Mouse (Mus musculus) forebrain, embryonic 13.5 days (tissue): ENCODE measurements around the gene Plcl1. TPM values are rescaled to one million over a fixed set of nuclear protein-coding genes. Genes with fewer than 3 reads are reported as not detected.

Source experiments
- ATAC-seq: fragments of 200-750 bp; cut with Nextera tagmentation; 2 replicates; pipeline ENCODE4 v1.8.0; 2017
- H3K27ac ChIP-seq: fragments of 300-500 bp; sonication (generic); 2 replicates; pipeline ENCODE4 v1.5.1; 2015; ENCODE audit warnings: inconsistent platforms, mild to moderate bottlenecking, moderate library complexity
- H3K27me3 ChIP-seq: fragments of 300-500 bp; sonication (generic); 2 replicates; pipeline ENCODE4 v1.6.1; 2015; ENCODE audit warnings: mild to moderate bottlenecking, inconsistent platforms
- H3K36me3 ChIP-seq: fragments of 300-500 bp; sonication (generic); 2 replicates; pipeline ENCODE4 v1.6.1; 2015; ENCODE audit warnings: mild to moderate bottlenecking, inconsistent platforms; ENCODE audit not compliant: poor library complexity, severe bottlenecking
- H3K4me1 ChIP-seq: fragments of 300-500 bp; sonication (generic); 2 replicates; pipeline ENCODE4 v1.6.1; 2015; ENCODE audit warnings: inconsistent platforms
- H3K4me2 ChIP-seq: fragments of 300-500 bp; sonication (generic); 2 replicates; pipeline ENCODE4 v1.6.1; 2015; ENCODE audit warnings: inconsistent platforms, mild to moderate bottlenecking, moderate library complexity
- H3K4me3 ChIP-seq: fragments of 300-500 bp; sonication (generic); 2 replicates; pipeline ENCODE4 v1.5.1; 2015; ENCODE audit warnings: mild to moderate bottlenecking, inconsistent platforms
- H3K9ac ChIP-seq: fragments of 300-500 bp; sonication (generic); 2 replicates; pipeline ENCODE4 v1.6.1; 2015; ENCODE audit warnings: mild to moderate bottlenecking, inconsistent platforms
- H3K9me3 ChIP-seq: fragments of 300-500 bp; sonication (generic); replicated peaks from 2 replicates; pipeline ENCODE4 v1.6.1; 2016; ENCODE audit warnings: inconsistent platforms
- WGBS: fragments of 180-500 bp; shearing (Covaris S2); methylation state at CpG from one replicate; pipeline ENCODE4 v1.1.7; 2015; 5-methylcytosine and 5-hydroxymethylcytosine counted together
- polyA plus RNA-seq: library from polyadenylated mRNA; unstranded; fragments of >200 nt; fragmentation: Nextera tagmentation; extraction: Ambion mirVana; gene quantifications from 2 replicates; pipeline ENCODE4 v1.2.1, GENCODE M21; 2015

Plcl1 gene
- polyA plus RNA-seq, 1 experiment from 2014 or later: 4.4 TPM

DNA sequence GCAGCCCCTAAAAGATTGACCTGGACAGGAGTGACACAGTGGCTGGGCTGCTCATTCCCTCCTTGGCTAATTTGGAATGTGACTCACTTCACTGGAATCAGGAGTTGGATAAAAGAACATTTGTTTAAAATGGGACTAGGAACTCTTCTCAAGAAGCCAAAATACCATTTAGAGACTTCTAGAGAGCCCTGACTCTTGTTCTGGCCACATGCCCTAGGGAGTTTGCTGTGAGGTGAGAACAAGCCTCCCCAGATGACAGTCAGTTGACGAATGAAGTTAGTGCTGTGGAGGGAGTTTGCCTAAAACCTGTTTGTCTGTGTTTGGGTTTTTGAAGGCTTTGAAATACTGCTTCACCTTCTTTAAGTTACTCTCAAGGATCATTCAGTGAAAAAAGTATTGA is 128.1 kb downstream of the Plcl1 start:
- H3K27ac ChIP-seq: no peak overlapping the region
- H3K4me1 ChIP-seq: no peaks in the 10 kb centered on the region
- no peaks in the 10 kb centered on the region for H3K9me3 ChIP-seq
- H3K36me3 ChIP-seq: no peaks in the 10 kb centered on the region
- H3K4me3 ChIP-seq: no peak overlapping the region
- H3K9ac ChIP-seq: no peak overlapping the region
- H3K4me2 ChIP-seq: no peak overlapping the region
- no peaks in the 10 kb centered on the region for H3K27me3 ChIP-seq
- no peak for ATAC-seq
- 93% methylated on average over 1 of the region's 1 CpGs for WGBS

DNA sequence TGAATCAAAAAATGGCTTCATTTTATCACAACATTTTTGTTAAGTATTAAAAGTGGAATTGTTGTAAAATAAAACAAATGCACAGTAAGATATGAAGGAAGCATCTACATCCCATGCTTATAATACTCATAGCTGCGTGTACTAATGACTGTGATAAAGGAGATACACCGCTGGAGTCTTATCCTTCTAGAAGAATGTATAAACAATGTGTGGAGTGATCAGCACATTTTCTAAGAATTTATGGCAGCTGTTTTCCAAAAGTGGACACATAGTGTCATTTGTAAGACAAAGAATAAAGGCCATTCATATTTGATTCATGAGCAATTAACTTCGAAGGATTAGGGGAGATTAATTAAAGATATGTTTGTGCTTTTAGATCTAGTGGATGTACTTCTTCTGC is 148.7 kb downstream of the Plcl1 start:
- WGBS: 88% methylated on average over 3 of the region's 3 CpGs
- no peak overlapping the region for H3K9ac ChIP-seq

DNA sequence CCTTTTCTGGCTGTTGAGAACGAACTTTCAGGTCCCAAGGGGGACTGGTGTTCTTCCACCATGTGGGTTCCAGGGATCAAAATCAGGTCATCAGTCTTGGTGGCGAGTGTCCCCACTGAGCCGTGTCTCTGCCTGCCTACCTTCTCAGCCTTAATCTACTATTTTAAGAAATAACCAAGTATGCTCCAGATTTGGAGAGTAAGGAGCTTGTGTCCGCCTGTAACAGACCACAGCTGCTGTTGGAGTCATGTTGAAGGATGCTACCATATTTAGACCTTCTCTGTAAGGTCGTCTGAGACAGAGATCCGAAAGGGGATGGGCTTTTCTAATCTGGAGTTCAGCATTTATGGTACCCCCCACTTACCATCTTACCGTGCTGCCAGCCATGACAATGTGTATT is 152.2 kb downstream of the Plcl1 start:
- no peak overlapping the region for H3K4me3 ChIP-seq
- 86% methylated on average over 7 of the region's 7 CpGs for WGBS
- H3K27me3 ChIP-seq: no peaks in the 10 kb centered on the region
- no peak for ATAC-seq
- no peaks in the 10 kb centered on the region for H3K36me3 ChIP-seq
- H3K9ac ChIP-seq: no peak overlapping the region
- H3K27ac ChIP-seq: no peak overlapping the region
- no peaks in the 10 kb centered on the region for H3K9me3 ChIP-seq
- H3K4me1 ChIP-seq: no peaks in the 10 kb centered on the region
- H3K4me2 ChIP-seq: no peak overlapping the region

More for the DNA sequence above, 148.7 kb downstream of the Plcl1 start:
- Histone ChIP-seq H3K27me3 (no peaks in the 10 kb centered on the region), H3K4me3 (no peak overlapping the region), H3K4me1 (no peaks in the 10 kb centered on the region), H3K4me2 (no peak overlapping the region), H3K27ac (no peak overlapping the region), H3K36me3 (no peaks in the 10 kb centered on the region), H3K9me3 (no peaks in the 10 kb centered on the region)
- no peak for ATAC-seq

DNA sequence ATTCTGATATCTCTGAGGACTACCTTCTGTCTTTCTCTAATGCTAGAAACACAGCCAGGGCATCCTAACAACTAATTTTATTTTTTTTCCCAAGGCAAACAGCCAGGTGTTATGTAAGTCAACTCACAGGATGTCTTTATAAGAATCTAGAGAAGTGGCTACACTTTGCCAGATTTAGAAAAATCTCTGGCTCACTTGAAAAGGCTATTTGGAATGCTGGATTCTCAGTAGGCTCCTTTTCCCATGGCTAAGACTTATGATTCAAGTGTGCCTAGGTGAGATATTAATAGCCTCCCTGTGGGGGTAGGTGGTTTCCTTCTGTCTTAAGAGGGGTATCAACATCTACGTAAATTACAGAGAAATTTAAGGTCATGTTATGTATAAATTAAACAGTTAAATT is 152.7 kb downstream of the Plcl1 start:
- 75% methylated on average over 1 of the region's 1 CpGs for WGBS
- Histone ChIP-seq H3K27ac (no peak overlapping the region), H3K9me3 (no peaks in the 10 kb centered on the region), H3K4me1 (no peaks in the 10 kb centered on the region), H3K9ac (no peak overlapping the region), H3K27me3 (no peaks in the 10 kb centered on the region), H3K4me3 (no peak overlapping the region), H3K4me2 (no peak overlapping the region), H3K36me3 (no peaks in the 10 kb centered on the region)
- no peak for ATAC-seq

DNA sequence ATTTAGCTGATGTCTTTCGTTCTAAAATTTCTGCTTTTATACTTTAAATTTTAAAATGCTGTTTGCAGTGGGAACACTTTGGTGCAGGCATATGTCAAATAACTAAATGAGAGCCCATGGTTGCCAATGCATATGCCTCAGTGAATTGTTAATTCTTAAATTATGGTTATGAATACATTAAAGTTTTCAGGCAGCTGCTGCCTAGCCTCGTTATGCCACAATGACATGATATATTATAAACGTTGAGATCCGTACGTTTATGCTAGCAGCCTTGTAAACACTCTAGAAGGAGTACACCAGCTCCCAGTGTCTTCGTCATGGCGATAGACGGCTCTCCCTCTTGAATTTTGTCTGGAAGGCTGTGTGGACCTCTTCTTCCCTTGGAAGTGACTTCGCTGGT is 154.3 kb downstream of the Plcl1 start:
- no peak overlapping the region for H3K27ac ChIP-seq
- no peaks in the 10 kb centered on the region for H3K27me3 ChIP-seq
- WGBS: 72% methylated on average over 9 of the region's 9 CpGs
- H3K9ac ChIP-seq: no peak overlapping the region
- no peak overlapping the region for H3K4me2 ChIP-seq
- H3K9me3 ChIP-seq: no peaks in the 10 kb centered on the region
- no peaks in the 10 kb centered on the region for H3K4me1 ChIP-seq
- no peaks in the 10 kb centered on the region for H3K36me3 ChIP-seq
- no peak overlapping the region for H3K4me3 ChIP-seq
- peak; percentile 78; the same call in 1 of the 2 replicates for ATAC-seq

DNA sequence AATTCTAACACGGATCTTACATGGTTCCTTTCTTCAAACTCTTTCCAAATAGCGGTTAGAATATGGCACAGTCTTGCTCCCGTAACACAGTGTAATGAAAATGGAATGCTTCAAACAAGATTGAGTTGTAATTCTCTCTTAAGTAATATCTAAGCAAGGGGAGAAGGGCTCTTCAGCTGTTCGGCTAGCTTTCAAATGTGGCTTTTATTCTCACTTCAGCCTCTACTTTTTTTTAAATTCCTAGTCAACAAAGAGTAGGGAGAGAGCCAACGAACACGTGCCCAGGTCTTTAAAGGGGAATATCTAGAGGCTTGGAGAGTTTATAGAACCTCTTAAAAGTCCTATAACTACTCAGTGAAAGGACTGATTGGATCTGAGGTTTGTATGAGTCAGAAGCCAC is 160.2 kb downstream of the Plcl1 start:
- 70% methylated on average over 6 of the region's 6 CpGs for WGBS
- no peak overlapping the region for H3K4me3 ChIP-seq
- H3K4me1 ChIP-seq: peaks cover 2% of the 10 kb centered on the region; the same call in 1 of the 2 replicates
- no peaks in the 10 kb centered on the region for H3K9me3 ChIP-seq
- H3K27ac ChIP-seq: no peak overlapping the region
- H3K27me3 ChIP-seq: no peaks in the 10 kb centered on the region
- H3K4me2 ChIP-seq: no peak overlapping the region
- H3K36me3 ChIP-seq: no peaks in the 10 kb centered on the region
- no peak for ATAC-seq
- H3K9ac ChIP-seq: no peak overlapping the region

DNA sequence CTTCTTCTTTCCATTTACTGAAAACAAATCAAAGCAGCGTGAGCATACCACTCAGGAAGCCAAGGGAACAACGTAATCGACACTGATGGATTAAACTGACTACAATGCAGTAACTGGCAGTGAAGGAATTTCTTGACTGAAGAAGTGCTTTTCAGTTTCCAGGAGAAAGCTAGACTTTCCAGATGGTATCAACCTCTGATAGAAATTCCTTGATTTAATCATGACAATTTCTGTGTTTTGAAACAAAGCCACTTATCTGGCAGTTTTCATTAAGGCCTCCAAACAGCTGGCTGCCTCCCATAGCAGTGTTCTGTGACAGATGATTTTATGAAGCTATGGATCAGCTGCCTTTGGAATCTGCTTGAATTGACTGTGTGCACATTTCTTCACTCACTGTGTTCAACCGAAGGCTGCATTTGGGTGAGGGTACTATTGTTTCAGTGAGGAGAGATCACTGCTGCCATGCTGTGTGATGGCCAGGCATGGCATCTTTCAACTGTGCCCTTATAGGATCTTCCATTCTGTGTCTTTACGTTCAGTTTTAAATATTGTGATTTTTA is 162.2 kb downstream of the Plcl1 start:
- WGBS: 69% methylated on average over 5 of the region's 5 CpGs
- no peak overlapping the region for H3K4me3 ChIP-seq
- ATAC-seq: no peak
- H3K27me3 ChIP-seq: no peaks in the 10 kb centered on the region
- H3K36me3 ChIP-seq: no peaks in the 10 kb centered on the region
- no peak overlapping the region for H3K27ac ChIP-seq
- H3K9ac ChIP-seq: no peak overlapping the region
- no peaks in the 10 kb centered on the region for H3K9me3 ChIP-seq
- peaks cover 2% of the 10 kb centered on the region; the same call in 1 of the 2 replicates for H3K4me1 ChIP-seq
- no peak overlapping the region for H3K4me2 ChIP-seq

DNA sequence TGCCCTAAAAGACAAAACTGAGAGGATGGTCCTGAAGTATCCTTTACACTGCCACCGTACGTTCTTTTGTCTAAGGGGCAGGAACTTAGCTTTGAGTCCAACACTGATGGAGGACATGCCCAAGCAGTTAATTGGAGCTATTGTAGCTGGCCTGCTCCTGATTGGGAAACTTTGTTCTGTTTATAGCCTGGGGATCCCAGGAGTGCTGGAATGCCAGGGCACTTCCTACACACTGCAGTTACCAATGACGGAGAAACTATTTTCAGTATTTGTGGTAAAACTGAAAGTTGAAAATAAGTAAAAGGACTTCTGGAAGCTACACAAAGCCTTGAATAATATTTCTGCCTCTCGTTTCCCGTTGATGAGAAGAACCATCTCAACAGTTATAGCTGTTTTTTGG is 164.5 kb downstream of the Plcl1 start:
- Histone ChIP-seq H3K27ac (no peak overlapping the region), H3K27me3 (no peaks in the 10 kb centered on the region), H3K4me2 (no peak overlapping the region), H3K4me1 (peaks cover 2% of the 10 kb centered on the region; the same call in 1 of the 2 replicates), H3K9me3 (no peaks in the 10 kb centered on the region), H3K9ac (no peak overlapping the region), H3K36me3 (no peaks in the 10 kb centered on the region), H3K4me3 (no peak overlapping the region)
- ATAC-seq: no peak
- 66% methylated on average over 5 of the region's 5 CpGs for WGBS

DNA sequence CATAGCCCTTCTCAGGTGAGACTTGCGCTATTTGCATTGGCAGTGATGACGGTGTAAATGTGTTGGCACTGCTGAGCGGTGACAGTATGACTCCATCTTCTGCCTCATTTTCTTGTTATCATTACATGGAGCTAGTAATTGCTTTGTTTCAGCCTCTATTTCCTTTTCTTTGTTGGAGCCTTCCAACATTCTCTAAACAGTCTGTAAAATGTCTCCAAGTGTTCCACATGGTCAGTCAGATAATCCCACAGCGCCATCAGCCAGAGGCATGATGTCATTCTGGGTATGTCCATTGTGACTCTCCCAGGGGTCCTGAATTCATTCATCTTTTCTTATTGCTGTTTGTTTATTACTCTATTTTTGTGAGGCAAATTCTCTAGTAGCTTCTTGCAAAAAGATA is 165.7 kb downstream of the Plcl1 start:
- H3K4me2 ChIP-seq: no peak overlapping the region
- no peak for ATAC-seq
- no peaks in the 10 kb centered on the region for H3K27me3 ChIP-seq
- H3K36me3 ChIP-seq: no peaks in the 10 kb centered on the region
- 90% methylated on average over 4 of the region's 4 CpGs for WGBS
- H3K4me1 ChIP-seq: peaks cover 2% of the 10 kb centered on the region; the same call in 1 of the 2 replicates
- H3K9ac ChIP-seq: no peak overlapping the region
- H3K4me3 ChIP-seq: no peak overlapping the region
- no peaks in the 10 kb centered on the region for H3K9me3 ChIP-seq
- H3K27ac ChIP-seq: no peak overlapping the region

DNA sequence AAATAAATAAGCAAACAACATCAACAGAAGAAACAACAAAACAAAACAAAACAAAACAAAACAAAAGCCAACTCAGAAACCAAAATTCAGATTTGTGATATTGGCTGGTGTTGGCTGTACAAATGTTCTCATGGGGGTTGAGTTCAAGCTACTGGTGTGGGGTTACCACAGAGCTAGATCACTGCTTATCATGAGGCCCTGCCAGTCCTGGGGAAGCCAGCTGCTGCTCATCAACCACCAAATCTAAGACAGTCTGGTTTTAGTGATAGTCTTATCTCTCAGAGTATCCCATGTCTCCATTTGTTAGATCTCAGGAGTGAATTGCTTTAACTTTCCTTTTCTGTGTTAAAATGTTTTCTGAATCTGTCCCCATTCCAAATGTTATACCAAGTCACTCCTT is 166.5 kb downstream of the Plcl1 start:
- Histone ChIP-seq H3K4me2 (no peak overlapping the region), H3K27ac (no peak overlapping the region), H3K36me3 (no peaks in the 10 kb centered on the region), H3K4me1 (peaks cover 2% of the 10 kb centered on the region; the same call in 1 of the 2 replicates), H3K9me3 (no peaks in the 10 kb centered on the region), H3K27me3 (no peaks in the 10 kb centered on the region), H3K9ac (no peak overlapping the region), H3K4me3 (no peak overlapping the region)
- no peak for ATAC-seq

DNA sequence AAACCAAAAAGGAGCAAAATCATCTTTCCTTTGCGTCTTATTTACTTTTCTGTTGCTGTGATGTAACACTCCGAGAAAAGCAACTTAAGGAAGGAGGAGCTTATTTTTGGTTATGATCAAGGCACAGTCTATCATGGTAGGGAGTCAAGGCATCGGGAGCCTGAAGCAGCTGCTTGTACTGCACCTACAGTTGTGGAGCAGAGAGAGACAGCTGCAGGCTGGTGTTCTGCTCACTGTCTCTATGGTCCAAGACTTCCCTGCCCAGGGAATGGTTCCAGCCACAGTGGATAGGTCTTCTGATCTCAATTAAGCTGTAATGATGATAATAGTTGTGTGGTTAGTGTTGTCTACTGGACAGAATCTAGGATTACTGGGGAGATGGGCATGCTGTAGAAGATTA is 166.9 kb downstream of the Plcl1 start:
- WGBS: 93% methylated on average over 3 of the region's 3 CpGs
- ATAC-seq: no peak

DNA sequence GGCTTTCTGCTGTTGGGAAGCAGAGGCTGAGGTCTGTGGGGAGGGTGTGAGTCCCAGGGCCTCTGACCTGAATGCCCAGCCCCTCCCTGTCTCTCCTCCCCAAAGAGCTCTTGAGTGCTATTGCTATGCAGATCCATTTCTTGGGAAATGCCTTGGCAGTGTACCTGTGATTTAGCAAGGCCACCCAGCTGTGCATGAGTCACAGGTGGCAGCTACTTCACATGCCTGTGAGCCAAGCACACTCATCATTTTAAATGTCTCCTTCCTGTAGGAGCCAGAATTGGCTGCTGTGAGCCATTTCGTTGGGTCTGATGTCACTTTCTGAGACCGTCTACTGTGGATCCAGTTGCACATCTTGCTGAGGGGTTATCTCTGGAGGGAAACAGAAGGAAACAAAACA is 170.2 kb downstream of the Plcl1 start:
- no peak overlapping the region for H3K4me3 ChIP-seq
- no peaks in the 10 kb centered on the region for H3K27me3 ChIP-seq
- 67% methylated on average over 2 of the region's 2 CpGs for WGBS
- H3K4me2 ChIP-seq: no peak overlapping the region
- no peaks in the 10 kb centered on the region for H3K9me3 ChIP-seq
- no peak overlapping the region for H3K27ac ChIP-seq
- H3K4me1 ChIP-seq: no peaks in the 10 kb centered on the region
- H3K36me3 ChIP-seq: no peaks in the 10 kb centered on the region
- ATAC-seq: no peak
- H3K9ac ChIP-seq: no peak overlapping the region

More for the DNA sequence above, 166.9 kb downstream of the Plcl1 start:
- Histone ChIP-seq H3K27me3 (no peaks in the 10 kb centered on the region), H3K4me1 (peaks cover 2% of the 10 kb centered on the region; the same call in 1 of the 2 replicates), H3K4me2 (no peak overlapping the region), H3K4me3 (no peak overlapping the region), H3K9me3 (no peaks in the 10 kb centered on the region), H3K9ac (no peak overlapping the region), H3K27ac (no peak overlapping the region), H3K36me3 (no peaks in the 10 kb centered on the region)

DNA sequence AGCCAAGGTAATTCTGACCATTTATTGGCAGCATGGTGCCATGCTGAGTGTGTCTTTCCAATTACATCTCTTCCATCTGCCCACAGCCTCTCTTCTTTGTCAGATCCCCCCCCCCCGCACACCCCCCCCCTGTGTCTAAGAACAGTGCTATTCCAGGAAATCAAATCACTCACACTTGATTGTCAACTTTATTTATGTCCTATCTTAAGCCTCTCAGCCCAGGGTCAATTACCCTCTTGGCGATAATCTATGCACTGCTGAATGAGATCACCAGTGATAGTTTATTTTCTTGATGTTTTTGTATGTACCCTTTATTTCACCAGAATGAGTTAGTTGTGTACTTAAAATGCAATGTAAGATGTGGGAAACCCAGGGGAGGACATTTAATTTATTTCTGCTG is 176.0 kb downstream of the Plcl1 start:
- no peak overlapping the region for H3K4me3 ChIP-seq
- H3K4me1 ChIP-seq: 0 out of 2 replicates have a peak, but pooled peaks cover 2% of the 10 kb centered on the region
- H3K27ac ChIP-seq: no peak overlapping the region
- no peak overlapping the region for H3K4me2 ChIP-seq
- no peak overlapping the region for H3K9ac ChIP-seq
- no peaks in the 10 kb centered on the region for H3K36me3 ChIP-seq
- H3K9me3 ChIP-seq: no peaks in the 10 kb centered on the region
- ATAC-seq: peak; percentile 48; the same call in 1 of the 2 replicates
- no peaks in the 10 kb centered on the region for H3K27me3 ChIP-seq
- WGBS: 58% methylated on average over 2 of the region's 2 CpGs
